Mouse (Mus musculus) liver, embryonic 14.5 days (tissue): ENCODE results near the gene Zfp689.

ENCODE experiments used
- CTCF ChIP-seq: IDR thresholded peaks from 2 replicates; pipeline ENCODE4 v1.5.1; 2016; ENCODE audit warnings: antibody characterized with exemption, low read depth, control low read depth
- EP300 ChIP-seq: IDR thresholded peaks from 2 replicates; pipeline ENCODE4 v1.6.1; 2016; ENCODE audit warnings: antibody characterized with exemption, low read depth

GRCm38 (mm10) chr7:127411418-127411817 lies 37.5 kb downstream of the Zfp689 start:
- TF ChIP-seq CTCF (no peak), EP300 (no peak)
